Mouse (Mus musculus) cerebellum, adult 2 months (tissue): Measurements from ENCODE around the gene Erc2. TPM values are rescaled to one million over a fixed set of nuclear protein-coding genes. Genes with fewer than 3 reads are reported as not detected.

Experiments
- DNase-seq, 2 experiments: peaks; one replicate each; pipeline ENCODE4 v3.0.0; 2021
- H3K27ac ChIP-seq: fragments of 200-500 bp; 2 replicates; pipeline ENCODE4 v1.5.1; 2012; ENCODE audit warnings: low read length, control low read depth, inconsistent platforms; ENCODE audit not compliant: insufficient read depth
- H3K27me3 ChIP-seq: fragments of 200-500 bp; 2 replicates; pipeline ENCODE4 v1.6.1; 2012; ENCODE audit warnings: inconsistent platforms, mild to moderate bottlenecking, low read length, moderate library complexity; ENCODE audit not compliant: control insufficient read depth, insufficient read depth
- H3K4me1 ChIP-seq: fragments of 200-500 bp; 2 replicates; pipeline ENCODE4 v1.6.1; 2011; ENCODE audit warnings: low read length; ENCODE audit not compliant: control insufficient read depth, insufficient read depth
- H3K4me3 ChIP-seq: fragments of 200-500 bp; replicated peaks from 2 replicates; pipeline ENCODE3; 2011; ENCODE audit warnings: mild to moderate bottlenecking, low read depth, low read length, control low read depth; ENCODE audit not compliant: insufficient read depth
- CTCF ChIP-seq: fragments of 200-500 bp; IDR thresholded peaks from 2 replicates; pipeline ENCODE4 v1.5.1; 2011; ENCODE audit warnings: low read depth, mild to moderate bottlenecking, control low read depth, low read length, moderate library complexity, borderline replicate concordance; ENCODE audit not compliant: insufficient read depth
- POLR2A ChIP-seq: fragments of 200-500 bp; IDR thresholded peaks from 2 replicates; pipeline ENCODE4 v1.6.1; 2011; ENCODE audit warnings: low read length, control low read depth, borderline replicate concordance; ENCODE audit not compliant: insufficient read depth
- WGBS: fragments of 180-500 bp; shearing (Covaris S2); methylation state at CpG from one replicate; pipeline ENCODE4 v1.1.7; 2018; 5-methylcytosine and 5-hydroxymethylcytosine counted together
- polyA plus RNA-seq: library from polyadenylated mRNA; depleted of rRNA; stranded (reverse); fragments of >200 nt; gene quantifications from 2 replicates; pipeline ENCODE4 v1.2.3, GENCODE M21; 2012

The Erc2 gene
- polyA plus RNA-seq, 1 experiment, result 15.1 TPM

DNA sequence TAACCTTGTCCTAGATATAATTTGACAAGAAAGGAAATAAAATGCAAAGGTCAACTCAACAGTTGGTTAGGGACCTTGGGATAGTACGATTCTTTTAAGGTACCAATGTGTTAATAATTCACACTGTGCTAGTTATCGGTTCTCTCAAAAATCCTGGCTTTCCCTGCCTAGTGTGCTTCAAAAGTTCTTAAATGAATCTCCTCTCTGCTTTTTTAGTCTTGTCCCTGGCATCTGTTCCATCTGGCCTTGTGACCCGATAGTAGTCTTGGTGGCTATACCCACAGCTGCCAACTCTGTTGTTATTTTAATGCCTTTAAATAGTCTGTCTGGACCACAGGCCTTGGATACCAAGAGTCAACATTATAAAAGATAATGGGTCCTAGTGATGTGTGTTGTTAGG lies 225.1 kb downstream of the Erc2 start:
- no peak overlapping the region for H3K27ac ChIP-seq
- whole genome bisulfite sequencing, result 66% methylated on average over 3 of the region's 3 CpGs
- TF ChIP-seq POLR2A (no peak), CTCF (no peak)

DNA sequence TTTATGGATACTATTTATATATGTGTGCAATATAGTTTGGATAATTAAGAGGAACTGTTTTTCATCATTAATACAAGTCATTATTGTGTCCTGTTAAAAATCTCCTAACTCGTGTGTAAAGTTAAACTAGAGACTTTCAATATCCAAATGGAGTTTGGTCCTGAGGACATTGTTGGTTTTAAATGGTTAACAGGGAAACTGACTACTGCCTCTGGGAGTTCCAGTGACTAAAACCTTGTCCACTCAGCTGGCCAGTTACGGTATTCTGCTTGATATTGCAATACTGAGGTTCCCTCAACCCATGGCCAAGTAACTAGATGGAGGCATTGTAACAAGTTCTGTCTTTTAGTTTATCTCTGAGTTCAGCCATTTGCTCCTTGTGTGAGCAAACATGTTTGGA lies 229.0 kb downstream of the Erc2 start:
- TF ChIP-seq POLR2A, result no peak
- no peak for TF ChIP-seq CTCF
- Histone ChIP-seq H3K27me3 (no peaks in the 10 kb centered on the region), H3K27ac (no peak overlapping the region), H3K4me1 (no peaks in the 10 kb centered on the region), H3K4me3 (no peak overlapping the region)
- DNase-seq, result no peak
- 97% methylated on average over 2 of the region's 2 CpGs for WGBS

More for the DNA sequence above, 225.1 kb downstream of the Erc2 start:
- Histone ChIP-seq H3K4me3 (no peak overlapping the region), H3K27me3 (no peaks in the 10 kb centered on the region), H3K4me1 (no peaks in the 10 kb centered on the region)
- DNase-seq, result no peak

DNA sequence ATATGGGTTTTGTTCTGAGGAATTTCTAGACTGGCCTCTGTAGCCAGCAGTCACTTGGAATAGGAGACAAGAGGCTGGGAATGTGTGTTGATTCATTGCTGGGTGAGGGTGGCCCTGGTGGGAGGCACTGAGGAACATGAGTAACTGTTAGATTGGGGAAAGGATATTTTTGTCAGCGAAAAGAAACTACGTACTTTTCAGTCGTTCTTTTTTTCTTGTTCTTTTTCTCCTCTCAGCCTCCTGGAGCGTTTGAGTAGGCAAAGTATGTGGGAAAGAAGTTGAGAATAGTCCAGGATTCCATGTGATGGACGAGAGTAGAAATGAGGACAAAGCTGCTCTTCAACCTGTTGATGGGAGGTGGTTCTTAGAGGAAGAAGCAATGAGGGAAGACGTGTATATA lies 230.4 kb downstream of the Erc2 start:
- no peak for DNase-seq
- TF ChIP-seq POLR2A, result no peak
- TF ChIP-seq CTCF, result no peak
- WGBS, result 88% methylated on average over 6 of the region's 6 CpGs

DNA sequence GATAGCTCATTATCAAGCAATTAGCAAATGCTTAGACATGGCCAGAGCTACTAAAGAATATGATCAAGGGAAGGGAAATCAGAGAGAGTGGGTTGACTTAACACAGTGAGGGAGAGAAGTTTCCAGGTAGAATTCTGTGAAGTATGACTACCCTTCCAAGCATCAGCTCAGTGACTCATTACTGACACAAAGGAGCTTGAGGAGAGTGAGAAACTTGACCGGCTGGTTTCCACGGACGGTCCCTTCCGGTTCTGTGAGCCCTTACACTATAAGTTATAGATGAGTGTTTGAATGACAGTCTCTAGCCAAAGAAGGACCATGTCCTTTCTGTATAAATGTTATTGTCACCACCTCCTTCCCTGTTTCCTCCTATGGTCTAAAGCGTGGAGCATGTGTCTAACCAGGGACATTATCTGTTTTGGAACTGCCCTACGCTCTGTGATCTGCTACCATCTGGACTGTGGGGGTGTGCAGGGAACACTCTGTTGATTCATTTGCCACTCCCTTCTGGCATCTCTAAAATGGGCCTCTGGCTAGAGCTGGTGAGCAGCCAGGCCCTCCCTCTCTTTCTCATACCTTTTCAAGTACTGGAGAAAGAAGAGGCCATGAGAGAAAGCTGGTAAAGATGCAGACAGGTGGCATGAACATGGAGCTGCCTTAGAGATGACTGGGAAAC lies 238.3 kb downstream of the Erc2 start:
- no peak overlapping the region for H3K27ac ChIP-seq
- peak; percentile 55 to 81 for DNase-seq
- 63% methylated on average over 6 of the region's 6 CpGs for WGBS
- TF ChIP-seq POLR2A (no peak), CTCF (no peak)
- no peaks in the 10 kb centered on the region for H3K27me3 ChIP-seq
- peaks cover 12% of the 10 kb centered on the region; the same call in 1 of the 2 replicates for H3K4me1 ChIP-seq
- H3K4me3 ChIP-seq, result no peak overlapping the region

More for the DNA sequence above, 230.4 kb downstream of the Erc2 start:
- no peak overlapping the region for H3K4me3 ChIP-seq
- H3K4me1 ChIP-seq, result no peaks in the 10 kb centered on the region
- no peak overlapping the region for H3K27ac ChIP-seq
- no peaks in the 10 kb centered on the region for H3K27me3 ChIP-seq

DNA sequence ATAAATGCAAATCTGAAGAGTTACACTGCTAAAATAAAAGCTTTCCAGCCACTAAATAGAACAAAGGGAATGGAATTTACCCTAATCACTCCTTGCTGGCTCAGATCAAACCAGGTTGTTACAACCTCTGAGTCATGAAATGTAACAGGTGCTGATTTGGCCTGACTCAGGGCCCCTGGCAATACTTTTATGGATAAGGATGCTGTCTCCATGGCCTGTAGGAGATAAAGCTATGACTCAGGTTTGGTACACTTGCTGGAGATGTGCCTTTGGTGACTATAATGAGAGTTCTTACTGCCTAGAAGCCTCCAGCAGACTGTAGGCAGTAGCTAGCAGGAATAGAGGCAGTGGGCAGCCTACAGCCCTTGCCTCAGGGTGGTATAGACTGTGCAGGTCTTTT lies 240.1 kb downstream of the Erc2 start:
- no peaks in the 10 kb centered on the region for H3K27me3 ChIP-seq
- DNase-seq, result peak; percentile 22 to 79
- no peak for TF ChIP-seq CTCF
- TF ChIP-seq POLR2A, result no peak
- H3K4me1 ChIP-seq, result peaks cover 12% of the 10 kb centered on the region; the same call in 1 of the 2 replicates
- no peak overlapping the region for H3K27ac ChIP-seq
- H3K4me3 ChIP-seq, result no peak overlapping the region

DNA sequence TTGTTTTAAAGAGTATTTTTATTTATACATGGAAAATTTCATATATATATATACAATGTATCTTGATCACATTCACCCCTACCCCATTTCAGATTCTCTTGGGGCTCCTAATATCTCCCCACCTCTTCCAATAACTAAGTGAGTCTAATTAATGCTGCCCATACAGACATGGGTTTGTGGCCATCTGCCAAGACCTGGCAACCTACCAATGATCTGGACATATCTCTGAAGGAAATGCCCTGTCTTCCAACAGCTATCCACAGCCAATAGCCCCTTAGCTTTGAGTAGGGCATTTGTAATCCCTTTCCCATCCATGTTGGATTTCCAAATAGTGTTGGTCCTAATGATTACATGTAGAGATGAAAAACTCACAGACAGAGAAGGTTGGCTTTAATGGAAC lies 245.2 kb downstream of the Erc2 start:
- Histone ChIP-seq H3K27ac (no peak overlapping the region), H3K4me1 (no peaks in the 10 kb centered on the region), H3K4me3 (no peak overlapping the region), H3K27me3 (no peaks in the 10 kb centered on the region; the same call in 1 of the 2 replicates)
- no peak for TF ChIP-seq CTCF
- no peak for TF ChIP-seq POLR2A
- DNase-seq, result peak; percentile 28 to 33

DNA sequence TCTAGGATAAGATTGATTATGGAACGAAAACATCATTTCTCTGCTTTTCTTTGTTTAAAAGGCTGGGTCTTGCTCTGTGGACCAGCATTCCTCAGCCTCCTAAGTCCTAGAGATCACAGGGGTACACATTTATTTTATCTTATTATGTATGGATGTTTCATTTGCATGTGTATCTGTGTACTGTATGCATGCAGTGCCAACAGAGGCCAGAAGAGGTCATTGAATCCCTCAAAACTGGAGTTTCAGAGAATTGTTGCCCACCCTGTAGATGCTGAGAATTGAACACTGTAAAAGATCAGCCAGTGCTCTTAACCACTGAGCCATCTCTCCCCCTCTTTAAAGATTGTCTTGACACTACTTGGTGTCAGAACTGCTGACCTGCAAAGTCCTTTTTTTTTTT lies 251.4 kb downstream of the Erc2 start:
- DNase-seq, result no peak
- H3K4me3 ChIP-seq, result no peak overlapping the region
- H3K27ac ChIP-seq, result no peak overlapping the region
- no peaks in the 10 kb centered on the region; the same call in 1 of the 2 replicates for H3K27me3 ChIP-seq
- 98% methylated on average over 1 of the region's 1 CpGs for WGBS
- H3K4me1 ChIP-seq, result peaks cover 13% of the 10 kb centered on the region
- no peak for TF ChIP-seq CTCF
- no peak for TF ChIP-seq POLR2A

DNA sequence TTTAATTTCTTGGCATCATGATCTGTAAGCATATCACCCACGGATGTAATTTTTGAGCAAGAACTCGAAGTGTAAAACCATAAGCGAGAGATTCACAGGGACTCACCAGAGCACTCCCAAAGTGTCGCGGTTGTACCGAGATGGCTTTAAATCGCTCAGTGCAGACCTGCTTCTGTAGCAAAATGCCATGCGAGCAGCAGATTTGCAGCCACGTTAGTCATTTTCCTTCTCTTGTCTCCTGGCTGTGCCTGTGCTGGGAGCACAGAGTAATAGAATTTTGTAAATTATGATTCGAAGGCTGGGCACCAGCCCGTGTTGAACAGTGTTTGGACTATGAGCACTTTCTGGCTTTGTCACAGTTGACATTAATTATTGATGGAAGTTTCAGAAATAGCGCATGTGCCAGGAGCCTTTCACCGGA lies 253.8 kb downstream of the Erc2 start:
- no peak overlapping the region for H3K4me3 ChIP-seq
- 60% methylated on average over 13 of the region's 13 CpGs for WGBS
- no peak overlapping the region for H3K27ac ChIP-seq
- no peaks in the 10 kb centered on the region; the same call in 1 of the 2 replicates for H3K27me3 ChIP-seq
- peaks cover 13% of the 10 kb centered on the region for H3K4me1 ChIP-seq
- TF ChIP-seq CTCF (no peak), POLR2A (no peak)
- DNase-seq, result peak in 1 of 2 experiments; percentile 15
